Mouse (Mus musculus): ENCODE measurements around the gene Lbh. TPM values are rescaled to one million over a fixed set of nuclear protein-coding genes. Genes with fewer than 3 reads are reported as not detected.

Lbh gene
- polyA plus RNA-seq, 2 experiments, result 0.85 to 6.2 TPM

GRCm38 (mm10) chr17:72951331-72951730 lies 33.2 kb downstream of the Lbh start:
- no peak for ATAC-seq (ENCODE audit: insufficient read depth)
- WGBS (ENCODE audit: insufficient replicate concordance), result 46% methylated on average over 6 of the region's 6 CpGs
- TF ChIP-seq EP300 (IDR thresholded peaks at IDR 0.05; ENCODE audit: low read depth) (no peak), CTCF (IDR thresholded peaks at IDR 0.05; ENCODE audit: low read depth) (no peak)
- no peak overlapping the region for H3K9ac ChIP-seq (replicated peaks)
- H3K27me3 ChIP-seq (ENCODE audit: control insufficient read depth, insufficient read depth, low read length), result no peaks in the 10 kb centered on the region
- H3K27ac ChIP-seq, result no peak overlapping the region
- H3K36me3 ChIP-seq (replicated peaks; ENCODE audit: control insufficient read depth, insufficient read depth, low read depth), result no peaks in the 10 kb centered on the region
- H3K4me1 ChIP-seq (replicated peaks; ENCODE audit: control insufficient read depth in 2 of 2, insufficient read depth in 2 of 2, low read length in 1 of 2), result 0 out of 4 replicates have a peak, but pooled peaks cover 0 to 2% of the 10 kb centered on the region in 2 experiments
- DNase-seq (ENCODE audit: low read depth in 3 of 3, low spot score in 3 of 3), result no peak
- no peaks in the 10 kb centered on the region for H3K9me3 ChIP-seq (ENCODE audit: control insufficient read depth, low read length)
- H3K4me2 ChIP-seq (ENCODE audit: low read depth), result no peak overlapping the region
- H3K4me3 ChIP-seq (ENCODE audit: insufficient read depth in 1 of 2, low read depth in 2 of 2, low read length in 2 of 2), result no peak overlapping the region

- ATAC-seq (ENCODE audit: insufficient read depth) (no peak), DNase-seq (ENCODE audit: low read depth in 3 of 3, low spot score in 3 of 3) (no peak)
- no peak overlapping the region for H3K9ac ChIP-seq (replicated peaks)
- no peaks in the 10 kb centered on the region for H3K36me3 ChIP-seq (replicated peaks; ENCODE audit: control insufficient read depth, insufficient read depth, low read depth)
- no peaks in the 10 kb centered on the region for H3K4me1 ChIP-seq (replicated peaks; ENCODE audit: control insufficient read depth in 2 of 2, insufficient read depth in 2 of 2, low read length in 1 of 2)
- no peaks in the 10 kb centered on the region for H3K9me3 ChIP-seq (ENCODE audit: control insufficient read depth, low read length)
- H3K27ac ChIP-seq, result no peak overlapping the region
- H3K4me2 ChIP-seq (ENCODE audit: low read depth), result no peak overlapping the region
- TF ChIP-seq EP300 (IDR thresholded peaks at IDR 0.05; ENCODE audit: low read depth) (no peak), CTCF (IDR thresholded peaks at IDR 0.05; ENCODE audit: low read depth) (no peak)
- H3K4me3 ChIP-seq (ENCODE audit: insufficient read depth in 1 of 2, low read depth in 2 of 2, low read length in 2 of 2), result no peak overlapping the region
- no peaks in the 10 kb centered on the region for H3K27me3 ChIP-seq (ENCODE audit: control insufficient read depth, insufficient read depth, low read length)
- WGBS (ENCODE audit: insufficient replicate concordance), result 64% methylated on average over 6 of the region's 6 CpGs
Observed at GRCm38 (mm10) chr17:72953811-72954685, 35.9 kb downstream of the Lbh start.

GRCm38 (mm10) chr17:72955534-72955933 lies 37.4 kb downstream of the Lbh start:
- H3K4me3 ChIP-seq (ENCODE audit: insufficient read depth in 1 of 2, low read depth in 2 of 2, low read length in 2 of 2), result no peak overlapping the region
- no peak overlapping the region for H3K27ac ChIP-seq
- no peak overlapping the region for H3K9ac ChIP-seq (replicated peaks)
- no peaks in the 10 kb centered on the region for H3K27me3 ChIP-seq (ENCODE audit: control insufficient read depth, insufficient read depth, low read length)
- H3K4me1 ChIP-seq (replicated peaks; ENCODE audit: control insufficient read depth in 2 of 2, insufficient read depth in 2 of 2, low read length in 1 of 2), result no peaks in the 10 kb centered on the region
- TF ChIP-seq EP300 (IDR thresholded peaks at IDR 0.05; ENCODE audit: low read depth) (no peak), CTCF (IDR thresholded peaks at IDR 0.05; ENCODE audit: low read depth) (no peak)
- WGBS (ENCODE audit: insufficient replicate concordance), result 30% methylated on average over 2 of the region's 2 CpGs
- no peak for ATAC-seq (ENCODE audit: insufficient read depth)
- H3K36me3 ChIP-seq (replicated peaks; ENCODE audit: control insufficient read depth, insufficient read depth, low read depth), result no peaks in the 10 kb centered on the region
- H3K4me2 ChIP-seq (ENCODE audit: low read depth), result no peak overlapping the region
- no peaks in the 10 kb centered on the region for H3K9me3 ChIP-seq (ENCODE audit: control insufficient read depth, low read length)
- no peak for DNase-seq (ENCODE audit: low read depth in 3 of 3, low spot score in 3 of 3)

- H3K27ac ChIP-seq, result no peak overlapping the region
- TF ChIP-seq CTCF (IDR thresholded peaks at IDR 0.05; ENCODE audit: low read depth) (no peak), EP300 (IDR thresholded peaks at IDR 0.05; ENCODE audit: low read depth) (no peak)
- H3K9ac ChIP-seq (replicated peaks), result no peak overlapping the region
- no peaks in the 10 kb centered on the region for H3K27me3 ChIP-seq (ENCODE audit: control insufficient read depth, insufficient read depth, low read length)
- H3K4me2 ChIP-seq (ENCODE audit: low read depth), result no peak overlapping the region
- no peaks in the 10 kb centered on the region for H3K36me3 ChIP-seq (replicated peaks; ENCODE audit: control insufficient read depth, insufficient read depth, low read depth)
- H3K4me1 ChIP-seq (replicated peaks; ENCODE audit: control insufficient read depth in 2 of 2, insufficient read depth in 2 of 2, low read length in 1 of 2), result no peaks in the 10 kb centered on the region
- ATAC-seq (ENCODE audit: insufficient read depth) (no peak), DNase-seq (ENCODE audit: low read depth in 3 of 3, low spot score in 3 of 3) (no peak)
- no peak overlapping the region for H3K4me3 ChIP-seq (ENCODE audit: insufficient read depth in 1 of 2, low read depth in 2 of 2, low read length in 2 of 2)
- 68% methylated on average over 6 of the region's 6 CpGs for WGBS (ENCODE audit: insufficient replicate concordance)
- H3K9me3 ChIP-seq (ENCODE audit: control insufficient read depth, low read length), result no peaks in the 10 kb centered on the region
Observed at GRCm38 (mm10) chr17:72957016-72957415, 38.9 kb downstream of the Lbh start.

- no peak overlapping the region for H3K27ac ChIP-seq
- no peak overlapping the region for H3K9ac ChIP-seq (replicated peaks)
- 57% methylated on average over 5 of the region's 5 CpGs for WGBS (ENCODE audit: insufficient replicate concordance)
- no peaks in the 10 kb centered on the region for H3K9me3 ChIP-seq (ENCODE audit: control insufficient read depth, low read length)
- DNase-seq (ENCODE audit: low read depth in 3 of 3, low spot score in 3 of 3), result no peak
- no peak overlapping the region for H3K4me2 ChIP-seq (ENCODE audit: low read depth)
- TF ChIP-seq EP300 (IDR thresholded peaks at IDR 0.05; ENCODE audit: low read depth) (no peak), CTCF (IDR thresholded peaks at IDR 0.05; ENCODE audit: low read depth) (no peak)
- H3K4me3 ChIP-seq (ENCODE audit: insufficient read depth in 1 of 2, low read depth in 2 of 2, low read length in 2 of 2), result no peak overlapping the region
- peaks cover 0 to 3% of the 10 kb centered on the region in 2 experiments; a peak in 1 of 4 replicates for H3K4me1 ChIP-seq (replicated peaks; ENCODE audit: control insufficient read depth in 2 of 2, insufficient read depth in 2 of 2, low read length in 1 of 2)
- no peaks in the 10 kb centered on the region for H3K36me3 ChIP-seq (replicated peaks; ENCODE audit: control insufficient read depth, insufficient read depth, low read depth)
- no peak for ATAC-seq (ENCODE audit: insufficient read depth)
- no peaks in the 10 kb centered on the region for H3K27me3 ChIP-seq (ENCODE audit: control insufficient read depth, insufficient read depth, low read length)
Observed at GRCm38 (mm10) chr17:72958886-72959285, 40.8 kb downstream of the Lbh start.
